Mouse (Mus musculus): ENCODE results near the gene Pcsk6. TPM values are rescaled to one million over a fixed set of nuclear protein-coding genes. Genes with fewer than 3 reads are reported as not detected.

Pcsk6 gene
- total and polyA plus RNA-seq, 3 experiments = 0.05 TPM; not detected in 2

- Histone ChIP-seq H3K27me3 (ENCODE audit: insufficient read depth, low read length) (no peaks in the 10 kb centered on the region), H3K4me1 (ENCODE audit: insufficient read depth, low read depth, low read length) (no peaks in the 10 kb centered on the region), H3K9me3 (replicated peaks) (peaks cover 7% of the 10 kb centered on the region), H3K36me3 (replicated peaks) (no peaks in the 10 kb centered on the region), H3K4me3 (ENCODE audit: low read depth, low read length) (no peak overlapping the region)
- DNase-seq (ENCODE audit: low spot score) (no peak), ATAC-seq (ENCODE audit: extremely low read depth, insufficient number of reproducible peaks, low FRiP score, poor library complexity, severe bottlenecking) (no peak)
- no peak for TF ChIP-seq GATA1 (IDR thresholded peaks at IDR 0.05; ENCODE audit: borderline replicate concordance, low read length)
- no peak for TF ChIP-seq GATA2 (IDR thresholded peaks at IDR 0.05; ENCODE audit: borderline replicate concordance, low read depth, low read length)
- no peak for TF ChIP-seq POLR2AphosphoS5 (IDR thresholded peaks at IDR 0.05; ENCODE audit: insufficient replicate concordance, low read depth, low read length)
- no peak for TF ChIP-seq TAL1 (conservative IDR thresholded peaks at IDR 0.05; ENCODE audit: low read depth, low read length)
Observed at GRCm38 (mm10) chr7:65839756-65840155, 21.8 kb upstream of the Pcsk6 start.

- Histone ChIP-seq H3K27me3 (ENCODE audit: insufficient read depth, low read length) (no peaks in the 10 kb centered on the region), H3K36me3 (replicated peaks) (no peaks in the 10 kb centered on the region), H3K4me1 (ENCODE audit: insufficient read depth, low read depth, low read length) (no peaks in the 10 kb centered on the region), H3K4me3 (ENCODE audit: low read depth, low read length) (no peak overlapping the region), H3K9me3 (replicated peaks) (peaks cover 7% of the 10 kb centered on the region)
- TF ChIP-seq GATA1 (IDR thresholded peaks at IDR 0.05; ENCODE audit: borderline replicate concordance, low read length) = no peak
- TF ChIP-seq POLR2AphosphoS5 (IDR thresholded peaks at IDR 0.05; ENCODE audit: insufficient replicate concordance, low read depth, low read length) = no peak
- no peak for TF ChIP-seq TAL1 (conservative IDR thresholded peaks at IDR 0.05; ENCODE audit: low read depth, low read length)
- no peak for TF ChIP-seq GATA2 (IDR thresholded peaks at IDR 0.05; ENCODE audit: borderline replicate concordance, low read depth, low read length)
- no peak for TF ChIP-seq CTCF (IDR thresholded peaks at IDR 0.05; ENCODE audit: low read depth, low read length)
- no peak for DNase-seq (ENCODE audit: low spot score)
- no peak for ATAC-seq (ENCODE audit: extremely low read depth, insufficient number of reproducible peaks, low FRiP score, poor library complexity, severe bottlenecking)
Observed at GRCm38 (mm10) chr7:65843210-65843609, 18.3 kb upstream of the Pcsk6 start.

- TF ChIP-seq TAL1 (conservative IDR thresholded peaks at IDR 0.05; ENCODE audit: low read depth, low read length) = no peak
- TF ChIP-seq GATA2 (IDR thresholded peaks at IDR 0.05; ENCODE audit: borderline replicate concordance, low read depth, low read length) = no peak
- no peak for TF ChIP-seq POLR2AphosphoS5 (IDR thresholded peaks at IDR 0.05; ENCODE audit: insufficient replicate concordance, low read depth, low read length)
- TF ChIP-seq CTCF (IDR thresholded peaks at IDR 0.05; ENCODE audit: low read depth, low read length) = no peak
- TF ChIP-seq GATA1 (IDR thresholded peaks at IDR 0.05; ENCODE audit: borderline replicate concordance, low read length) = no peak
- H3K36me3 ChIP-seq (replicated peaks) = no peaks in the 10 kb centered on the region
- DNase-seq (ENCODE audit: low spot score) = no peak
- H3K4me1 ChIP-seq (ENCODE audit: insufficient read depth, low read depth, low read length) = no peaks in the 10 kb centered on the region
- H3K4me3 ChIP-seq (ENCODE audit: low read depth, low read length) = no peak overlapping the region
- H3K27me3 ChIP-seq (ENCODE audit: insufficient read depth, low read length) = 0 out of 2 replicates have a peak, but pooled peaks cover 3% of the 10 kb centered on the region
- no peak for ATAC-seq (ENCODE audit: extremely low read depth, insufficient number of reproducible peaks, low FRiP score, poor library complexity, severe bottlenecking)
- H3K9me3 ChIP-seq (replicated peaks) = peaks cover 9% of the 10 kb centered on the region
Observed at GRCm38 (mm10) chr7:65860981-65861380, 553 bp upstream of the Pcsk6 start.

GRCm38 (mm10) chr7:65862473-65863176 lies 1.1 kb downstream of the Pcsk6 start:
- no peaks in the 10 kb centered on the region for H3K4me1 ChIP-seq (ENCODE audit: insufficient read depth, low read depth, low read length)
- H3K9me3 ChIP-seq (replicated peaks) = peaks cover 9% of the 10 kb centered on the region
- ATAC-seq (ENCODE audit: extremely low read depth, insufficient number of reproducible peaks, low FRiP score, poor library complexity, severe bottlenecking) (no peak), DNase-seq (ENCODE audit: low spot score) (no peak)
- TF ChIP-seq GATA2 (IDR thresholded peaks at IDR 0.05; ENCODE audit: borderline replicate concordance, low read depth, low read length) = no peak
- TF ChIP-seq POLR2AphosphoS5 (IDR thresholded peaks at IDR 0.05; ENCODE audit: insufficient replicate concordance, low read depth, low read length) = no peak
- TF ChIP-seq GATA1 (IDR thresholded peaks at IDR 0.05; ENCODE audit: borderline replicate concordance, low read length) = no peak
- no peak for TF ChIP-seq CTCF (IDR thresholded peaks at IDR 0.05; ENCODE audit: low read depth, low read length)
- no peak for TF ChIP-seq TAL1 (conservative IDR thresholded peaks at IDR 0.05; ENCODE audit: low read depth, low read length)
- H3K4me3 ChIP-seq (ENCODE audit: low read depth, low read length) = no peak overlapping the region; the same call in 1 of the 2 replicates
- 0 out of 2 replicates have a peak, but pooled peaks cover 2% of the 10 kb centered on the region for H3K27me3 ChIP-seq (ENCODE audit: insufficient read depth, low read length)
- H3K36me3 ChIP-seq (replicated peaks) = no peaks in the 10 kb centered on the region

- H3K4me3 ChIP-seq (ENCODE audit: low read depth, low read length) = no peak overlapping the region
Observed at GRCm38 (mm10) chr7:65869173-65869572, 7.6 kb downstream of the Pcsk6 start.

GRCm38 (mm10) chr7:65869794-65870193 lies 8.3 kb downstream of the Pcsk6 start:
- ATAC-seq (ENCODE audit: extremely low read depth, insufficient number of reproducible peaks, low FRiP score, poor library complexity, severe bottlenecking) (no peak), DNase-seq (ENCODE audit: low spot score) (no peak)
- H3K4me3 ChIP-seq (ENCODE audit: low read depth, low read length) = no peak overlapping the region
- no peaks in the 10 kb centered on the region for H3K4me1 ChIP-seq (ENCODE audit: insufficient read depth, low read depth, low read length)
- TF ChIP-seq GATA1 (IDR thresholded peaks at IDR 0.05; ENCODE audit: borderline replicate concordance, low read length) = no peak
- no peak for TF ChIP-seq POLR2AphosphoS5 (IDR thresholded peaks at IDR 0.05; ENCODE audit: insufficient replicate concordance, low read depth, low read length)
- TF ChIP-seq TAL1 (conservative IDR thresholded peaks at IDR 0.05; ENCODE audit: low read depth, low read length) = no peak
- no peak for TF ChIP-seq CTCF (IDR thresholded peaks at IDR 0.05; ENCODE audit: low read depth, low read length)
- TF ChIP-seq GATA2 (IDR thresholded peaks at IDR 0.05; ENCODE audit: borderline replicate concordance, low read depth, low read length) = no peak
- peaks cover 2% of the 10 kb centered on the region; the same call in 1 of the 2 replicates for H3K27me3 ChIP-seq (ENCODE audit: insufficient read depth, low read length)
- H3K36me3 ChIP-seq (replicated peaks) = no peaks in the 10 kb centered on the region
- H3K9me3 ChIP-seq (replicated peaks) = no peaks in the 10 kb centered on the region

More at GRCm38 (mm10) chr7:65869173-65869572, 7.6 kb downstream of the Pcsk6 start:
- DNase-seq (ENCODE audit: low spot score) = no peak
- Histone ChIP-seq H3K36me3 (replicated peaks) (no peaks in the 10 kb centered on the region), H3K4me1 (ENCODE audit: insufficient read depth, low read depth, low read length) (no peaks in the 10 kb centered on the region), H3K27me3 (ENCODE audit: insufficient read depth, low read length) (peaks cover 2% of the 10 kb centered on the region; the same call in 1 of the 2 replicates), H3K9me3 (replicated peaks) (no peaks in the 10 kb centered on the region)
- ATAC-seq (ENCODE audit: extremely low read depth, insufficient number of reproducible peaks, low FRiP score, poor library complexity, severe bottlenecking) = no peak
- TF ChIP-seq CTCF (IDR thresholded peaks at IDR 0.05; ENCODE audit: low read depth, low read length) = no peak
- TF ChIP-seq GATA1 (IDR thresholded peaks at IDR 0.05; ENCODE audit: borderline replicate concordance, low read length) = no peak
- no peak for TF ChIP-seq POLR2AphosphoS5 (IDR thresholded peaks at IDR 0.05; ENCODE audit: insufficient replicate concordance, low read depth, low read length)
- TF ChIP-seq TAL1 (conservative IDR thresholded peaks at IDR 0.05; ENCODE audit: low read depth, low read length) = no peak
- no peak for TF ChIP-seq GATA2 (IDR thresholded peaks at IDR 0.05; ENCODE audit: borderline replicate concordance, low read depth, low read length)
